Mouse (Mus musculus) heart, embryonic 14.5 days (tissue): Measurements from ENCODE around the gene Gm27021. TPM values are rescaled to one million over a fixed set of nuclear protein-coding genes. Genes with fewer than 3 reads are reported as not detected.

Experiments used
- ATAC-seq: fragments of 200-750 bp; cut with Nextera tagmentation; 2 replicates; pipeline ENCODE4 v1.8.0; 2017; ENCODE audit warnings: low read depth, moderate TSS enrichment; ENCODE audit not compliant: insufficient number of reproducible peaks, insufficient read depth, low FRiP score
- H3K27ac ChIP-seq, 2 experiments: fragments of 200-500 bp in 1 of 2; fragments of 300-500 bp in 1 of 2; sonication (generic) in 1 of 2; replicated peaks in 1 of 2; 2 replicates each; pipeline ENCODE4 v1.5.1; 2012 to 2014; ENCODE audit warnings: low read depth in 2 of 2, low read length in 2 of 2, control low read depth in 1 of 2, mild to moderate bottlenecking in 1 of 2, mixed read lengths in 1 of 2; ENCODE audit not compliant: control insufficient read depth in 1 of 2, insufficient read depth in 1 of 2
- H3K27me3 ChIP-seq: fragments of 300-500 bp; sonication (generic); 2 replicates; pipeline ENCODE4 v1.6.1; 2014; ENCODE audit warnings: mild to moderate bottlenecking, low read length, control low read depth; ENCODE audit not compliant: control insufficient read depth, insufficient read depth
- H3K36me3 ChIP-seq: fragments of 300-500 bp; sonication (generic); 2 replicates; pipeline ENCODE4 v1.6.1; 2014; ENCODE audit warnings: mild to moderate bottlenecking, control low read depth, low read length, mixed read lengths; ENCODE audit not compliant: control insufficient read depth, insufficient read depth
- H3K4me1 ChIP-seq, 2 experiments: fragments of 200-500 bp in 1 of 2; fragments of 300-500 bp in 1 of 2; sonication (generic) in 1 of 2; 2 replicates each; pipeline ENCODE4 v1.6.1; 2012 to 2014; ENCODE audit warnings: low read length in 2 of 2, control low read depth in 1 of 2, mixed read lengths in 1 of 2; ENCODE audit not compliant: control insufficient read depth in 2 of 2, insufficient read depth in 2 of 2
- H3K4me2 ChIP-seq: fragments of 300-500 bp; sonication (generic); 2 replicates; pipeline ENCODE4 v1.6.1; 2014; ENCODE audit warnings: mild to moderate bottlenecking, low read length
- H3K4me3 ChIP-seq, 2 experiments: fragments of 200-500 bp in 1 of 2; fragments of 300-500 bp in 1 of 2; sonication (generic) in 1 of 2; 2 replicates each; pipeline ENCODE4 v1.5.1; 2012 to 2014; ENCODE audit warnings: low read length in 2 of 2, mild to moderate bottlenecking in 2 of 2, control low read depth in 1 of 2, low read depth in 1 of 2, moderate library complexity in 1 of 2; ENCODE audit not compliant: control insufficient read depth in 1 of 2, insufficient read depth in 1 of 2
- H3K9ac ChIP-seq: fragments of 300-500 bp; sonication (generic); 2 replicates; pipeline ENCODE4 v1.6.1; 2014; ENCODE audit warnings: mild to moderate bottlenecking, low read length
- H3K9me3 ChIP-seq: fragments of 300-500 bp; sonication (generic); 2 replicates; pipeline ENCODE4 v1.6.1; 2016; ENCODE audit warnings: low read length, control low read depth; ENCODE audit not compliant: control insufficient read depth
- WGBS: fragments of 180-500 bp; shearing (Covaris S2); extraction: QIAGEN DNeasy Blood & Tissue Kit; methylation state at CpG from one replicate; pipeline ENCODE4 v1.1.7; 2014; 5-methylcytosine and 5-hydroxymethylcytosine counted together
- polyA plus RNA-seq: library from polyadenylated mRNA; unstranded; fragments of >200 nt; fragmentation: Nextera tagmentation; extraction: Ambion mirVana; gene quantifications from 2 replicates; pipeline ENCODE4 v1.2.1, GENCODE M21; 2014

The Gm27021 gene
- polyA plus RNA-seq, 1 experiment from 2014 or later: 0.45 TPM

DNA sequence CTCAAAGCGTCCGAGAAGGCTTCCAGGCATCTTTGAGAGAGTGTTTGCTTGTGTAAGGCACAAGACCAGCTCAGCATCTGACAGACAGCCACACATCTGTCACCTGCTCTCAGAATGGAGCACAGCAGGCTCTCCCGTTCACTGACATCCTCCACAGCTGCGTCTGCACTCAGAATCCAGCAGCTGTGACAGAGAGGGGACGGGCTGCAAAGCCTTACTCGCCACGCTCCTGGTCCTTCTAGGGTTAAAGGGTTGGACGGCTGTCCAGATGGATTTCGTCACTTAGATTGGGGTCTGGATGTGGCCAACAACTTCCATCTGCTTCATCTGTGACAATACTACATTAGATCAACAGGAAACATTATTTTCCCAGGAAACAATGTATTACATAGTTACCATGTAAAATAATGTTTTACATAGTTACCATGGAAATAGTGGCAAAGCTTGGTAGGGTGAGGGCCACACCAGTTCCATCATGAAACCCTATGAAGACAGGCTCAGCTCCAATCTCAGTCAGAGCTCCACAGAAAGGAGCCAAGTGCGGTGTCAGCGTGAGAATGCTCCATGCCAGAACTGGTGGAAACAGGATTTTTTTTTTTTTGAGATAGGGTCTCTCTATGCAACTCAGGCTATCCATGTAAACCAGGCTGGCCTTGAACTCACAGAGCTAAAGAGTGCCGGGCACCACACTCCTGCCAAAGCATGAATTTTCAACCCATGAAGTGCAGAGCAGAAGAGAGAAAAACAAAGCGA, 28.7 kb upstream of the Gm27021 start:
- Histone ChIP-seq H3K9ac (no peak overlapping the region), H3K4me2 (no peak overlapping the region), H3K4me3 (no peak overlapping the region), H3K36me3 (no peaks in the 10 kb centered on the region), H3K27me3 (0 out of 2 replicates have a peak, but pooled peaks cover 3% of the 10 kb centered on the region), H3K4me1 (peaks cover 20 to 25% of the 10 kb centered on the region in 2 experiments), H3K27ac (peak overlapping the region; percentile 25 to 61), H3K9me3 (no peaks in the 10 kb centered on the region; the same call in 1 of the 2 replicates)
- ATAC-seq: no peak
- WGBS: 31% methylated on average over 13 of the region's 13 CpGs

DNA sequence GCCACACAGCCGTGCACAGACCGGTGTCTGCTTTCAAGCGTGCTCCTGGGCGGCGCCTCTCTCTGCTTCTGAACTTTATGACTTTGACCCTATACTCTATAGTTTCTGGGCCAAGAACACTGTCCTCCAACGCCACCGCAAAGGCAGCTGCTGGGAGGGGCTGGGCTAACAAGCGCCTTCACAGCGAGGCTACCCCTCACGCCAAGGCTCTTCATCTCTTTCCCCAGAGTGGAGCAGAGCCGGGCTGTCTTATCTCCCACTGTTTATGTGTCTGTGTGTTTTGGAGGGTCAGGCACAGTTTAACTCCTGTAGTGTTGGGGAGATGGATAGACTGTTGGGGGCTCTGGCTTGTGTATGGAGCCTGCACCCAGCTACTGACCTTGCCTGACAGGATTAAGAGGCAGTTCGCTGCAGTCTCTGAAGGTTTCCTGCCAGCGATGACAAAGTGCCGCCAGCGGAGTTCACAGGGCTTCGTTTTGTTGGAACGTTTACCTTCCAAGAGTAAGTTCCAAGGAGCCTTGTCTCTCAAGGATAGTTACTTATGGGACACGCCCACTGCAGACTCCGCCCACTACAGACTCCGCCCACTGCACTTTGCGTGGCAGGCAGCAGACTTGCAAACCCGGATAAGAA, 26.1 kb upstream of the Gm27021 start:
- WGBS: 27% methylated on average over 22 of the region's 22 CpGs
- Histone ChIP-seq H3K27me3 (peaks cover 3% of the 10 kb centered on the region; the same call in 1 of the 2 replicates), H3K4me1 (peaks cover 20% of the 10 kb centered on the region in 2 experiments), H3K4me3 (no peak overlapping the region), H3K9ac (peak overlapping the region; percentile 38; the same call in 1 of the 2 replicates), H3K36me3 (no peaks in the 10 kb centered on the region), H3K9me3 (no peaks in the 10 kb centered on the region; the same call in 1 of the 2 replicates), H3K4me2 (peak overlapping the region; percentile 42; the same call in 1 of the 2 replicates), H3K27ac (no peak overlapping the region)
- no peak for ATAC-seq

DNA sequence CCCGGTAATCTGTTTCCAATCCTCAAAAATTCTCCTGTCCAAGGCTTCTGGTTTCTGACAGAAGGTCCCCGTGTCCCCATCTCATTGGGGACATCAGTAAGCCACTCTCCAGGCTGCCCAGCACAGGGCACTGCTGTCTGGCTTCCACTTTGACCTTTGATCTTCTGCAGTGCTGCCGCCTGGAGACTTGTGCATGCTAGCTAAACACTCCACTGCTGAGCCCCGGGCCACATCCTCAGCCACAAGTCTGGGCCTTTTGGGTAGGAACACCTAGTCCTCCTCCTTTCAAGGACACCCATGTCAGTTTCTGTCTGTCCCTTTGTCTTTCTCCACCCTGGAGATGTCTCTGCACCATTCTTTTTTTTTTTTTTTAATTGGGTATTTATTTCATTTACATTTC, 25.1 kb upstream of the Gm27021 start:
- no peak overlapping the region for H3K27ac ChIP-seq
- peaks cover 20% of the 10 kb centered on the region in 2 experiments for H3K4me1 ChIP-seq
- 59% methylated on average over 4 of the region's 4 CpGs for WGBS
- H3K9me3 ChIP-seq: no peaks in the 10 kb centered on the region; the same call in 1 of the 2 replicates
- H3K4me2 ChIP-seq: no peak overlapping the region
- no peak overlapping the region for H3K9ac ChIP-seq
- ATAC-seq: no peak
- no peak overlapping the region for H3K4me3 ChIP-seq
- H3K27me3 ChIP-seq: peaks cover 3% of the 10 kb centered on the region; the same call in 1 of the 2 replicates
- H3K36me3 ChIP-seq: no peaks in the 10 kb centered on the region

DNA sequence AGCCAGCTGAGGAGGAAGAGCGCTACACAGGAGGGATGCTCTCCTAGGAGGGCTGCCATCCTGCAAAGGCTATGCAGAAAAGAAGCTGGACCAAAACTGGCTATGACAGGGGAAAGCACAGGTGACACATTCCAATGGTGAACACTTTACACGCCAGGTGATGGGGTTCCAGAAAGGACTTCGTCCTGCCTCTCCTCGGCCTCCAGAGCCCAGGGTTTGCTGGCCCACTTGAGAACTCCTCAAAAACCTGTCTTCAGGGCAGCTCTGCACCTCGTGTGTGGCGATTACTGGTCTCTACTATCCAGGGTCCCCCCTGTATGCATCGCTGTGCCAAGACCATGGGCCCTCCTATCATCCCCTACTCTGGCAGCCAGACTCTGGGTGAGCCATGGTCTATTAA, 20.6 kb upstream of the Gm27021 start:
- Histone ChIP-seq H3K4me1 (no peaks in the 10 kb centered on the region), H3K4me3 (no peak overlapping the region), H3K4me2 (no peak overlapping the region), H3K9me3 (no peaks in the 10 kb centered on the region), H3K36me3 (no peaks in the 10 kb centered on the region), H3K27ac (no peak overlapping the region), H3K9ac (no peak overlapping the region), H3K27me3 (no peaks in the 10 kb centered on the region; the same call in 1 of the 2 replicates)
- ATAC-seq: no peak
- WGBS: 77% methylated on average over 7 of the region's 7 CpGs

DNA sequence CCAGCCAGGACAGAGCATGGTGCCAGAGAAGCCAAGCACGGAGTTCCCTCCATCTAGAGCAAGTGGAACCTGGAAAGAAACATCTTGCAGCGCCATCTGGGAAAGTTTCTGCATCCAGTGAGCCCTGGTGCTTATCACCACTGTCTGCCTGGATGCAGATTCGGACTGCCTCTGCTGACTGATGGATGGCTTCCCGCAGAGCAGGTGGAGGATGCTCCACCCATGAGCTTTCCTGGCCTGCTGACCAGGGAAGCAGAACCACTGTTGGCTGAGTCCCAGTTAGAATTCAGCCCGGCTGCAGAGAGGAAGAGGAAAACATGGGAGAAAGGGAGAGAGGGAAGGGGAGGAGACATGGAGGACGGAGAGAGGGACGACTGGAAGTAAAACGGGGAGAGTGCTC, 19.9 kb upstream of the Gm27021 start:
- Histone ChIP-seq H3K27me3 (no peaks in the 10 kb centered on the region; the same call in 1 of the 2 replicates), H3K36me3 (no peaks in the 10 kb centered on the region)
- WGBS: 53% methylated on average over 8 of the region's 8 CpGs

DNA sequence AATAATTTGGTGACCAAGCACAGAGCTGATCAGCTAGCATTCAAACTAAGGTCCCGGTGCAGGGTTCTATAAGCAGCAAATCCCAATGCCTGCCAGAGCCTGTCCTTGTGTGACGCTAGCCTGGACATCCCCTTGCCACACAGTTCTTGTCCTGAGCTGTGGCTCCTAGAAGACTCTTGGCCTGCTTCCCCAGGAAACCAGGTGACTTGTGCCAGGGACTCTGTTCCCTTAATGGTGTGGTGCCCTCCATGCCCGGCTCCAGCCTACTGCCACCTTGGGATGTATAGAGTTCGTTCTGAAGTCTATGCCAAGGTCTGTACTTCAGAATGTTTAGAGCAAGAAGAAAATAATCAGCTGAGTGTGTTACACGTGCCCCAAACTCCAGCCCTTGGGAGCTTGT, 18.7 kb upstream of the Gm27021 start:
- Histone ChIP-seq H3K27me3 (no peaks in the 10 kb centered on the region; the same call in 1 of the 2 replicates), H3K27ac (no peak overlapping the region), H3K4me3 (no peak overlapping the region), H3K4me1 (no peaks in the 10 kb centered on the region), H3K4me2 (no peak overlapping the region), H3K9ac (no peak overlapping the region), H3K36me3 (no peaks in the 10 kb centered on the region), H3K9me3 (no peaks in the 10 kb centered on the region)
- ATAC-seq: no peak
- 83% methylated on average over 5 of the region's 5 CpGs for WGBS

More for the DNA sequence above, 19.9 kb upstream of the Gm27021 start:
- H3K4me1 ChIP-seq: no peaks in the 10 kb centered on the region
- no peak overlapping the region for H3K4me3 ChIP-seq
- H3K27ac ChIP-seq: no peak overlapping the region
- no peaks in the 10 kb centered on the region for H3K9me3 ChIP-seq
- no peak for ATAC-seq
- H3K9ac ChIP-seq: no peak overlapping the region
- H3K4me2 ChIP-seq: no peak overlapping the region

DNA sequence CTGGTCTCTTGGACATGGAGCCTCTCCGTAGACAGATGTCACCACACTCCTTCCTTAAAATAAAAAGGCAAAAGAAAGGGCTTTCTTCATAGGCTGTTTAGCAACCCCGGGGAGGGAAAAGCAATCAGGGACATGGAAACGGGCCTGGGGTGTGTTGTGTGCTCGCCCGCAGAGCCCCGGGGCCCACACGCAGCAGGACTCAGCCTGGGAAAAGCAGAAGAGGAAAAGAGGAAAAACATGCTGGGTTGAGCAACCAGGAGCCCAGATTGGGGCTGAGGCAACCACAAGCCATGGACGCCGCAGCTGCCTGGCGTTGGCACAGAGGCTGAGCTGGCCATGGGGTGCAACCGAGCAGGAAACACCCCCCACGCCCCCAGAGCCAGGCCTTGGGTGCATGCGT, 18.2 kb upstream of the Gm27021 start:
- no peak for ATAC-seq
- H3K4me3 ChIP-seq: no peak overlapping the region
- peaks cover 3% of the 10 kb centered on the region; the same call in 1 of the 2 replicates for H3K27me3 ChIP-seq
- no peak overlapping the region for H3K27ac ChIP-seq
- H3K4me1 ChIP-seq: no peaks in the 10 kb centered on the region
- WGBS: 82% methylated on average over 13 of the region's 13 CpGs
- H3K4me2 ChIP-seq: no peak overlapping the region
- H3K9me3 ChIP-seq: no peaks in the 10 kb centered on the region
- H3K36me3 ChIP-seq: no peaks in the 10 kb centered on the region
- H3K9ac ChIP-seq: no peak overlapping the region
